Comparison of ENCODE assay signal across 39 mouse cellular contexts in the genomic region with DNA sequence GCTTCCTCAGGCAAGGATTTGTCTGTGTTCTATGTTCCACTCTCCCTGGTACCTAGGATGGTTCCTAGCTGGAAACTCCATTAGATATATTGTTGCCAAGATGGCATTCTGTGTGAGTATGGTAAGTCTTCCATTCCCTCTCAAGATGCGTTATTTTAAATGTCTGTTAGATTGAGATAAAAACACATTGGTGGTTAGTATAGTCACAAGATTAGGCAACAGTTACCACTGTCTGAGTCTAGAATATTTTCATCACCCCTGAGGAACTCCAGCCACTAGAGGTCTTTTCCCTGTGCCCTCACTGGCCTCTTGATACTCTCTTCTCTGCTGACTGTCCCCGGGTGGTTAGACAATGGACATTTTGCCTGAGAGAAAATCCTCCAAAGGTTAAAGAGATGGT. TPM values are rescaled to one million over a fixed set of nuclear protein-coding genes. Genes with fewer than 3 reads are reported as not detected.
"Had no signal": no experiment of that assay in that cellular context is flagged by ENCODE, and none has a peak within 500 bp of the region (broad histone marks: within the 10 kb centered on the region; RNA-seq: fewer than 3 reads in every experiment).

No protein-coding gene starts in this region.

- H3K9ac ChIP-seq: limb, embryonic 12.5 days; limb, embryonic 13.5 days; limb, embryonic 15.5 days; liver, embryonic 12.5 days; liver, embryonic 13.5 days; liver, embryonic 14.5 days; liver, embryonic 15.5 days; liver, postnatal 0 days; lung, embryonic 14.5 days; lung, embryonic 15.5 days; midbrain, embryonic 12.5 days; midbrain, embryonic 13.5 days; midbrain, embryonic 15.5 days; neural tube, embryonic 12.5 days had no signal

- H3K9me3 ChIP-seq: limb, embryonic 10.5 days; limb, embryonic 15.5 days; liver, embryonic 12.5 days; liver, embryonic 13.5 days; liver, embryonic 15.5 days; lung, embryonic 15.5 days; midbrain, embryonic 12.5 days; midbrain, embryonic 13.5 days; midbrain, embryonic 15.5 days; neural tube, embryonic 12.5 days had no signal

- H3K4me3 ChIP-seq: limb, embryonic 10.5 days; limb, embryonic 12.5 days; limb, embryonic 13.5 days; limb, embryonic 15.5 days; liver, embryonic 12.5 days; liver, embryonic 13.5 days; liver, embryonic 15.5 days; lung, embryonic 15.5 days; megakaryocyte, embryonic 14.5 days; midbrain, embryonic 10.5 days; midbrain, embryonic 12.5 days; midbrain, embryonic 13.5 days; midbrain, embryonic 15.5 days; myocyte; neural tube, embryonic 12.5 days had no signal

- H3K27ac ChIP-seq: limb, embryonic 10.5 days; limb, embryonic 12.5 days; limb, embryonic 13.5 days; limb, embryonic 15.5 days; liver, embryonic 12.5 days; liver, embryonic 13.5 days; liver, embryonic 14.5 days; liver, embryonic 15.5 days; lung, embryonic 15.5 days; macrophage; midbrain, embryonic 10.5 days; midbrain, embryonic 12.5 days; midbrain, embryonic 13.5 days; midbrain, embryonic 15.5 days; neural tube, embryonic 12.5 days had no signal

- DNase-seq: left cerebral cortex, postnatal 4 days; liver; liver, embryonic 13.5 days; liver, postnatal 0 days; lung, adult 18-20 months; lung, adult 2 months; lung, embryonic 14.5 days; lung, postnatal 10 days; lung, postnatal 14 days; lung, postnatal 36 days; lung, postnatal 4 days; midbrain, embryonic 14.5 days had no signal

- H3K36me3 ChIP-seq: limb, embryonic 10.5 days; limb, embryonic 12.5 days; limb, embryonic 13.5 days; limb, embryonic 15.5 days; liver, embryonic 12.5 days; liver, embryonic 13.5 days; liver, embryonic 15.5 days; lung, embryonic 15.5 days; midbrain, embryonic 10.5 days; midbrain, embryonic 12.5 days; midbrain, embryonic 13.5 days; midbrain, embryonic 15.5 days; neural tube, embryonic 12.5 days had no signal

- H3K4me1 ChIP-seq: limb, embryonic 10.5 days; limb, embryonic 12.5 days; limb, embryonic 13.5 days; limb, embryonic 15.5 days; liver, embryonic 12.5 days; liver, embryonic 13.5 days; liver, embryonic 15.5 days; lung, embryonic 15.5 days; megakaryocyte, embryonic 14.5 days; midbrain, embryonic 12.5 days; midbrain, embryonic 13.5 days; midbrain, embryonic 15.5 days; neural tube, embryonic 12.5 days had no signal

- H3K27me3 ChIP-seq: limb, embryonic 12.5 days; limb, embryonic 13.5 days; limb, embryonic 15.5 days; liver, embryonic 12.5 days; liver, embryonic 13.5 days; liver, embryonic 15.5 days; lung, embryonic 15.5 days; midbrain, embryonic 12.5 days; midbrain, embryonic 15.5 days; neural tube, embryonic 12.5 days had no signal

RNA-seq across cellular contexts. Expression of gene Pmfbp1, which starts 30.2 kb away (rescaled TPM):
- total RNA-seq: liver, adult 2 months; megakaryocyte progenitor cell, adult 5-6 weeks; megakaryocyte, adult 5-6 weeks; megakaryocyte-erythroid progenitor cell, adult 5-6 weeks had no signal
- polyA plus RNA-seq: liver, adult 2 months; liver, embryonic 11.5 days; liver, embryonic 12.5 days; liver, embryonic 13.5 days; liver, embryonic 14.5 days; liver, embryonic 15.5 days; liver, embryonic 16.5 days; liver, postnatal 0 days; lung, embryonic 15.5 days; lung, embryonic 16.5 days; lung, postnatal 0 days; macrophage; myocyte had no signal

RNA-seq across cellular contexts. Expression of gene Hp, which starts 55.0 kb away (rescaled TPM):
- total RNA-seq: left cerebral cortex, postnatal 10 days; left cerebral cortex, postnatal 14 days; left cerebral cortex, postnatal 36 days had no signal
- polyA plus RNA-seq: midbrain, embryonic 14.5 days; myocyte had no signal
